Mouse (Mus musculus) left cerebral cortex, adult 18-20 months (tissue): Measurements from ENCODE around the gene Mtch1. TPM values are rescaled to one million over a fixed set of nuclear protein-coding genes. Genes with fewer than 3 reads are reported as not detected.
"Not testable (repeated sequence)": the region's sequence is repeated elsewhere in the genome, so short reads cannot be mapped to it uniquely, and the experiment has no call there.

ENCODE experiments used
- DNase-seq, 2 experiments: peaks; one replicate each; pipeline ENCODE4 v3.0.0; 2021 to 2022; ENCODE audit warnings: low spot score in 2 of 2, mixed read lengths in 1 of 2
- long read RNA-seq, 2 experiments: library from polyadenylated mRNA; stranded (forward); transcript quantifications; one replicate each; pipeline ENCODE4 v2.0.0; 2021
- total RNA-seq, 2 experiments: library from RNA; stranded (reverse); gene quantifications; 2 replicates each; pipeline ENCODE4 v1.2.3; 2021

The Mtch1 gene
- total RNA-seq = 100 to 1,000 TPM; 592 to 615 TPM
- long read RNA-seq, experiment 1, transcript Mtch1-201 (12 exons, 1,952 nt) = major isoform, 623 of 1,183 reads
- long read RNA-seq, experiment 1, transcript Mtch1-202 (12 exons, 1,897 nt) = minor isoform, 308 of 1,183 reads
- long read RNA-seq, experiment 1, transcript Mtch1-216 (13 exons, 1,108 nt) = minor isoform, 32 of 1,183 reads
- long read RNA-seq, experiment 1, transcript Mtch1-211 (12 exons, 1,653 nt) = minor isoform, 53 of 1,183 reads
- long read RNA-seq, experiment 1, partial matches to known transcripts = 31 of 1,183 reads
- long read RNA-seq, experiment 1, other reads (novel, unspliced or antisense) = 64 of 1,183 reads
- long read RNA-seq, experiment 2, transcript Mtch1-201 (12 exons, 1,952 nt) = major isoform, 576 of 1,037 reads
- long read RNA-seq, experiment 2, transcript Mtch1-202 (12 exons, 1,897 nt) = minor isoform, 265 of 1,037 reads
- long read RNA-seq, experiment 2, transcript Mtch1-216 (13 exons, 1,108 nt) = minor isoform, 33 of 1,037 reads
- long read RNA-seq, experiment 2, transcript Mtch1-211 (12 exons, 1,653 nt) = minor isoform, 38 of 1,037 reads
- long read RNA-seq, experiment 2, partial matches to known transcripts = 25 of 1,037 reads
- long read RNA-seq, experiment 2, other reads (novel, unspliced or antisense) = 43 of 1,037 reads

DNA sequence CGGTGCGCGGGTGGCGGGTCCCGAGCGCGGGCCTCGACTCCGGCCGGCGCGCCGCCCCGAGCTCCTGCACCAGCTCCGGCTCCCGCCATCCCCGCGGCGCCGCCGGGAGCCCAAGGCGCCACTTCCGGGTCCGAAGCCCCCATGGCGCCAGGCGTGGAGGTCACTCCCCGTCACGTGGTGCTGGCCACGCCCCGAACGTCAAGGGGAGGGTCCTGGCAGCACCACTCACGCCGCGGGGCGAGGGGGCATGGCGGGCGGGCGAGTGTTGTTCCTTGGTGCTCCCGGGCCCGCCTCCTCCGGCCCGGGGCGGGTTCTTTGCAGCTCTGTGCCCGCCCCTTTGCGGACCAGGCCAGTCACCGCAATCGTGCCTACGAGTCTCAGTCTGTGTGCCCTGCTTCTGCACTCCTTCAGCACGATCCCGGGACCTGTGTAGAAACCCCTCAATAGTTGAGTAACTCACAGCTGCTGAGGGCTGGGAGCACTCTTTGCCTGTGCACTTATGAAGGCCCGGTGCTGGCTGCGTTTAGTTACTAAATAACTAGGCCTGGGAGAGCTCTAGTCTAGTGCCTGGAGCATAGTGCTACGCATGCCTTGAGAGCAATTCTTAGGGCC is at the start of gene Mtch1:
Gene Mtch1, minus strand, starts transcription at position 290 of the 612 bp plus-strand sequence.
- peak; percentile 97 to 98 for DNase-seq

DNA sequence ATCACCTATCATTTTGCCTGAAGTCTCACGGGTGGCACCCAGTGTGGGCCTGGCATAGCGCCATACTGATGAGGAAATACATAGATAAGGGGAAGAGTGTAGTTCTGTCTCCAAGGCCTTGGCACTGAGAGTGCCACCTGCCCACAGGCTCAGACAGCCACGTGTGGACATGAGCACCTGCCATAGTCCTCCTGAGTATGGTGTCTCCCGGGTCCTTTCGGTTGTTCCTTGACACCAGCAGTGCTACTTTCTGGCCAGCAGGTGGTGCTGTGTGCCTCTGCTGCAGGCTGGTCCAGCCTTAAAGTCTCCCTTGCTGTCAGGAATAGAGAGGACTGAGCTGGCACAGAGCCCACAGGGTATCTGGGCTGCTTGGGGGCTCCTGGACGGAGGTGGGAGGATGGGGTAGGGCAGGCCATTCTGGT is 49.1 kb upstream of the Mtch1 start:
- DNase-seq = peak; percentile 77 to 79

DNA sequence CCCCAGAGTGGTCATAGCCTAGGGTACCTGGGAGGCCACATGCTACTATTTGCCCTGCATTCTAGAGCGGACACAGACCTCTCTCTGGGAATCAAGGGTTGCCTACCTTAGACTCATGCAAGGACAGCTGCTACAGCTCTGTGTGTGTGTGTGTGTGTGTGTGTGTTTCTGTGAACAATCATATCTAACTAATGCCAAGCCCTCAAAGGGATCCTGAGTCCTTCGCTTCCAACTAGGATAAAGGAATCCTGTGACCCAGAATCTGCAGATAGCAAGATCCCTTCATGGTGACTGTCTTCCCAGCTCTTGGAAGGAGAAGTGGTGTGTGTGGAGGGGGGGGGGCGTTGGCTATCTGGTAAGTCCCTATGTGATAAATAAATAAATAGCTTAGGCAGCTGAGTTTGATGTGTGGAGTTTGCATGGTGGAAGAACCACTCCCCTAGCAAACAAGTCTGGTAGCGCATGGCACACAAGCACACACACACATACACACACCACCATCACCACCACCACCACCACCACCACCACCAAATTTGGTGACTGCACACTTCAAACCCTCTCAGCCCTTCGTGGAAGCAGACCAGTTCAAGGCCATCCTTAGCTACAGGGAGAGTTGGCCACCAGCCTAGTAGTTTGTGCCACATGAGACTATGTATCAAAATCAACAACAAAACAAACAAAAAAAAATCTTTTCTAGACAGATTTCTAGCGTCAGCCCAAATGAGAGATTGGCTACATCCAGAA is 48.5 kb upstream of the Mtch1 start:
- DNase-seq = no peak

DNA sequence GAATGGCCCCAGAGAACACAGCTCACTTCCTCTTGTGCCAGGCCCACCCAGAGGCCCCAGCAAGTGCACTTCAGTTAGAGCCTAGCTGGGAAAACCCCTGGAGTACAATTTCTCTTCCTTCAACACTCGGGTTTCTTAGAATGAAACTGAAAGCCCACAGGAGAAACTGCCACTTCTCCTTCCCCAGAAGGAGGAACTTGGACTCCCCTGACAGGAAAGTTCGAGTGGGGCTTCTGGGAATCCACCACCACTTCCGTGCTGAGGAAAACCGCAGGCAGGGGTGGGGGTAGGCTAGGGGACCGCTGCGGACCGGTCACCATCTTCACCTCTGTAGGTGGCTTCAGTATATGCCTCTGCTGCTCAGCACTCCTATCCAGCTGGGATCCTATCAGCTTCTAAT is 47.6 kb upstream of the Mtch1 start:
- no peak for DNase-seq

DNA sequence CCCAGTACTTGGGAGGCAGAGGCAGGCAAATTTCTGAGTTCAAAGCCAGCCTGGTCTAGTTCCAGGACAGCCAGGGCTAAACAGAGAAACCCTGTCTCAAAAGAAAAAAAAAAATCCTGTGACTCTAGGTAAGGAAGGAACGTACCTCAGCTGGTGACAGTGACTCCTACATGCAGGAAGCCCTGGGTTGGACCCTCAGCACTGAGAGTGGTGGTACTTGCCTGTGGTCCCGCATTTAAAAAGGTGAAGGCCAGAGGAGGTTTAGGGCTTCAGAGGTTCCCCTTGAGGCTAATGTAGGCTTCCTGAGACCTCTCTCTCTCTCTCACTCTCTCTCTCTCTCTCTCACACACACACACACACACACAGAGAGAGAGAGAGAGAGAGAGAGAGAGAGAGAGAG is 47.0 kb upstream of the Mtch1 start:
- DNase-seq = not testable (repeated sequence)

DNA sequence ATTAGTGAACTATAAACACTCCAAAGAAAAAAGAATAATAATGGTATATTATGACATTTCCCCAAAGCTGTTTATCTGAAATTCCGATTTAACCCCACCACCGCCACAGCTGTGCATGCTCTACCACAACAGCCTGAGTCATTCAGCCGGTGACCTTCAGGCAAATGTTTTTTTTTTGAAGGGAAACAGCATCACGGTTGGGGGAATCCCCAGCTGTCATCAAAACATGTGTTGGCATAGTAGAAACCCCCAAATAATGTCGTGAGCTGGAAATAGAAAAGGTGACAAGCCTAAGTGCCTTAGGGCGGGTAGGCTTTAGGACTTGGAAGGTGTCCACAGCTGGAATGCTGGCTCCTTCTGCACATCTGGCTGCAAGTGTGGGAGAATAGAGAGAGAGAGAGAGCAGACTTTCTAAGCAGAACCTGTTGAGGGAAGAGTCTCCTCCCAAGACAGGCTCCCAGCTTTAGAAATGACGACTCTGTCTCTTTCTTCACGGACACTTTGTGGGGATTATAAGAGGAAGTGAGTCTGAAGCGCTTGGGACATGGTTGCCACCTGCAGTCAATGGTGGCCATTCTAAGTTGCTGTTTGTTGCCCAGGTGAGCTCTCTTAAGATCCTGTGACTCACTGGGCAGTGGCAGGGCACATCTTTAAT is 46.5 kb upstream of the Mtch1 start:
- DNase-seq = no peak

DNA sequence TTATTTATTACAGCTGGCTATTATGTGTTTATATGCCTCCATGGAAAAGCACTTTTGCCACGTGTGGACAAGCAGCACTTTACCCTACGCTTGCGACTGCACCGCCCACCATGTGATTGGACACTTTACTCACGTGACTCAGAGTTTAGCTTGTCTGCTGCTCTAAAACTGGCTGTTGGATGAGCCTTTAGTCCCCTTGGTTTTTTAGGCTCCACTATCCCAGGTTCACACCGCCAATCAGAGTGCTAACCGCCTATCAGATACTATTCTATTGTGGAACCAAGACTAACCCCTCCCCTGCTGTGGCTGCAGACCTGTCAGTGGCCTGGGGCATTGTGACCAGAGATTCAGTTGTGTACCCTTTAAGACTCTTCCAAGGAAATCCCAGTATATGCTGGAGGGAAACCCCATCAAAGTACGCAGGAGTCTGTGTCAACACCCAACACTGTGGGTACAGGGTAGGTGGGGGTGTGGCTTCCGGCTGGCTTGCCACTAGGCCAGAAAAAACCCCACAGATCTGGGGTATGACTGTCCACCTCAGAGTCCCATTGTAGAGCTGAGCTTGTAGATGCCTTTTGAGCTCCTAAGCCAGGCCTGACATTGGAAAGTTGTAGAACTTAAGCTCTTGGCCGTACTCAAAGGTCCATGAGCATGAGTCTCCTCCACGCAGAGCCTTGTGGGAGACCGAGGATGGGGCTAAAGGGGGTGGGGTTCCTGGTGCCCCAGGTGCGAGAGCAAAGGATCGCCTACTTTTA is 45.8 kb upstream of the Mtch1 start:
- no peak for DNase-seq

DNA sequence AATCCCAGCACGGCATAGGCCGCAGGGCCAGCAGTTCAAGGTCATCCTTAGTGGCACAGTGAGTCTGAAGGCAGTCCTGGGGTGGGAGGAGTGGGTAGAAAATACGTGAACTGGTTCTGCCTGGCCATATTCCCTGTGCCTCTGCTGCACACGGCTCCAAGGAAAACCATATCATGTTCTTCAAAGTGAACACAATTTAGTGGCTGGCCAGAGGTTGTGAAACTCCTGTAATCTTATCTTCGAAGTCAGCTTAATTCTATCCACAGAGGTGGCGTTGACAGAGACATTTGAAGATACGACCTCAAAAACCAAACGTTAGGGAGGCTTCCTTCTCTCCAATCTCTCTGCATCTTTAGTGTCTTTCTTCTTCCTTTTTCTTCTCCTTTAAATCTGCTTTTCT is 43.5 kb upstream of the Mtch1 start:
- no peak for DNase-seq

DNA sequence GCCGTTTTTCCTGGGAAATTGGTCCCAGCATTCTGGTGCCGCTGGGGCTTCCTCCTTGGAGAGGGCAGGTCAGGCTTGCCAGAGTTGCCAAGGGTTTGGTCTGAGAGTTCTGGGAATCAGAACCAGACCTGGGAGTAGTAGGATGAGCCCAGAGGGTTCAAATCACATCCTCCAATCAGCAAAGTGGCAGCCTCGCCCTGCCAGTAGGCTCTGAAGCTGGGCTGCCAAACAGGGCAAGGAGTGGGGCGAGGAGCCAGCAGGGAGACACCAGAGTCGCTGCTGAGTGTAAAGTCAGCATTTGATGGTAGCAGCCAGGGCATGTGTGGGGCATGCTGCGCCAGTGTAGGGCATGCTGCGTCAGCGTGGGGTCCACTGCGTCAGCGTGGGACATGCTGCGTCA is 41.2 kb upstream of the Mtch1 start:
- DNase-seq = no peak

DNA sequence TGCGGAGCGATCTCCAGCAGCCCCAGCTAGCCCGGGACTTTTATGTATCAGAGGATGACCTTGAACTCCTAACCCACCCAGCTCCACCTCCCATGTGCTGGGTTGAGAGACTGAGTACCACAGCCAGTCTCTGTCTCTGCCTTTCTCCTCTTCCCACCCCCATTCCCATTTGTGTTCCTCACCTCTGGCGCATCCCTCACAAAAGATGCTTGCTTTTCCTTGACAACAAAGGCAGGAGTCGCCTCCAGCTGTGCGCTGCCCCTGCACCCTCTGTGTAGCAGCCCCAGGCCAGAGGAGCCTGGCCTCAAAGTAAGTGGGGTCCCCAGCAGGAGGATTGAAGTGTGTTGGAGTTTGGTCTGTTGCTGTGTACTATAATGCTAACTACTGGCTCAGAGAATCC is 38.0 kb upstream of the Mtch1 start:
- DNase-seq = no peak

DNA sequence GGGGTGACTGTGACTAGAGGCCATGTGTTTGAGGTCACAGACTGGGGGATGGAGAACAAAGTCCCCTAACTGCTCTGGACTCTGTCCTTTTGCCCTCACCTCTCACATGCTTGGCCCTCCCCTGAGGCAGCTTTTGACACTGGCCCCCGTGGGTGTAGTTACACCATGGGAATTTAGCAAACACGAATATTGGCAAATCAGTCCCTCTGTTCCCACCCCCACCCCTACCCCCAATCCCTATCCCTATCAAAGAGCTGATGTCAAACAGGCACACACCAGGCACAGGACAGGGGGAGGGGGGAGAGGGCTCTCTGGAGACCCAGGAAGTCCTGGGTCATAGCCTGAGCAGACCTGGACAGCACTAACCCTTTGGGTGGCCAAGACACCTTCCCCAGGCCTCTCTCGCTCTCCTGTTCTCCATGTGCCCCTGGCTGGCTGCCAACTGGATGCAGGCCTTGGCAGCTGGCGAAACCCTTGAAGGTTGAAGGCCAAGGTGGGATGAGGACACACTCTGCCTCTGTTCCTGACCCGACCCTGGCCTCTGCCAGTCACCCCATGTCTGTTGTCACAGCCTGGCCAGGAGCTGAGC is 37.2 kb upstream of the Mtch1 start:
- DNase-seq = no peak

DNA sequence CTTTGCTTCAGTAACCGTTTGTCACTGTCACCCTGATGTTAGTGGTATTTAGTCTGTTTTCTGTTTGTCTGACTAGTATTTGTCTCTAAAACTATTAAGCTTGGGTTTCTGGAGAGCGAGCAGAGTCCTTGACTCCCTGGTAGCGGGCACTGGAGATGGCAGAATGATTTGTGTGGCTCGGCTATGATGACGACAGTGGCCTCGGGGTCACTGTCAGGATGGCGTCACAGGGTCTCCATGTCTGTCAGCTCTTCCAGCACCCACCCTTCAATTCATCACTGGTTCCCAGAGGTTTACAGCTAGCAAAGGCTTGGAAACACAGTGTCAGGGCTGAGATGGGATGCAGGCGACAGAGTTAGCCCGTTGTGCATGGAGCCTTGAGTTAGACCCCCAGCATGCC is 36.2 kb upstream of the Mtch1 start:
- no peak for DNase-seq

DNA sequence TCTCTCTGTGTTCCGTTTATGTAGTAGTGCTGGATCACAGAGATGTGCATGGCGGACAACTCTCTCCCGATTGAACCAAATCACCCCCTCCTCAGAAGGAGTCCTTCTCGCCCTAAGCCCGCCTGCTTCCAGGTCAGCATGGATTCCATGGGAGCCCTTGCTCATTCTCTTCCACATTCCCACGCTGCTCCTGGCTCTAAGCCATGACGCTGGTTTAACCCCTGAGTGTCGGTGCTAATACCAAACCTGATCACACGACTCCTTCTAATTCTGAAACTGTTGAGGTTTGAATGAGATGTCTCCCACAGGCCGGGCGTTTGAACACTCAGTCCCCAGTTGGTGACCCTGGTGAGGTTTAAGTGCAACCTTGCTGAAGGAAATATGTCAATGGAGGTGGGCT is 34.7 kb upstream of the Mtch1 start:
- no peak for DNase-seq

DNA sequence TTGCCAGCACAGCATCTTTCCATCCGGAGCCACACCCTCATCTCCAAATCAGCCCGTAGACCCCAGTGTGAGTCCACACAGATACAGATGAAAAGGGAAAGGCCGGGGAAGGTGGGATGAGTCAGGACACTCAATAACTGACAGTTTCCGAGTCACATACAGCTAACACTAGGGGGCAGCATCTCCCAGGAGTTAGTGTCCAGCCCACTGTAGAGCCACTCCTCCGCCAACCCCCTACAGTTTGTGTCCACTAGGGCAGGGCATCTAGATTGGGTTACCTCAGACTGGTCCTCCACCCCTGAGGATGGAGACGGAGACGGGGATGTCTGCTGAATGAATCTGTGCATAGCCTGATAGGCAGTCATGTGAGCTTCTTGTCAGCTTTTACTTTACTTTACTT is 33.7 kb upstream of the Mtch1 start:
- peak; percentile 37 to 59 for DNase-seq

DNA sequence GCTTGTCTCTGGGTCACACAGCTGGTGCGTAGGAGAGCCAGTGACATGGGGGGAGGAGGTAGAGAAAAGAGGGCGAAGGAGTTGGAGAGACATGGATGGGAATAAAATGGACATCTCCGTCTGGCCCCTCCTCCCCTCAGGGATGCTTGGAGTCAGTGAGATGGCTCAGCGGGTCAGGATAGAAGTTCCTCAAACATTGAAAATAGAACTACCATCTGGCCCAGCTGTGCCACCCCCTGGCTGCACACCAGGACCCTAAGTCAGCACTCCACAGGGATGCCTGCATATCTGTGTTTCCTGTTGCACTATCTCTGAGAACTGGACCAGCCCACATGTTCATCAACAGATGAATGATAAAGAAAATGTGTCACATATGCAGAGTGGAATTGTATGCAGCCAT is 32.5 kb upstream of the Mtch1 start:
- DNase-seq = no peak

DNA sequence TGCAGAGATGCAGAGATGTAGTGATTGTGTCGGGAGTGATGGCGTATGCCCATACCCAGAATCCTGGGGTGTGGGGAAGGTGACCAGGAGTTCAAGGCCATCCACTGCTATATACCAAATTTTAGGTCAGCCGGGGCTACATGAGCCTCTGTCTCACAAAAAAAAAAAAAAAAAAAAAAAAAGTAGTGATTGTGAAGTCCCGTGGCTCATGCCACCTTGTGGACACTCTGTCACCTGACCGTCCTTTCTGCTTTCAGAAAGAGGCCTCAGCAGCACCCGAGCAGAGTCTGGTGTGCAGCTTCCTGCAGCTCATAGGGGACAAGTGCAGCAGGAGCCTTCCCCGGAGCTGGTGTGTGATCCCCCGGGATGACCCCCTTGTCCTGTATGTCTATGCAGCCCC is 30.3 kb upstream of the Mtch1 start:
- no peak for DNase-seq

DNA sequence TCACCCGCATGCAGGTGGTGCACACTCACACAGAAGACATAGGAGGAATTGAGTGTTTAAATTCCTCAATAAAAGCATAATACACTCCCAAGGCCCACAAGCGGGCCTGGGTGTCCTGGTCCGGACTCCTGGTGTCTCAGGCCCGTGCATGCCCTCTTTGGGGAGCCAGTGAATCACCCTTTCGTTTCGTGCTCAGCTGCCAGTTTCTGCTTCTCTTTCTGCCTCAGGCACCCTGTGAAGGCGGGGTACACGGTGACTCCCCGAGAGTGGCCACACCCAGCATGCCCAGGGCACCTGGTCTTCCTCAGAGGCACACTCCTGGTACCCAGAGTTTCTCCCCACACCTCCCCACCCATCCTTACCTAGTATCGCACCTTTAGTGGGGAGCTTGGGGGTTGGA is 28.1 kb upstream of the Mtch1 start:
- no peak for DNase-seq

DNA sequence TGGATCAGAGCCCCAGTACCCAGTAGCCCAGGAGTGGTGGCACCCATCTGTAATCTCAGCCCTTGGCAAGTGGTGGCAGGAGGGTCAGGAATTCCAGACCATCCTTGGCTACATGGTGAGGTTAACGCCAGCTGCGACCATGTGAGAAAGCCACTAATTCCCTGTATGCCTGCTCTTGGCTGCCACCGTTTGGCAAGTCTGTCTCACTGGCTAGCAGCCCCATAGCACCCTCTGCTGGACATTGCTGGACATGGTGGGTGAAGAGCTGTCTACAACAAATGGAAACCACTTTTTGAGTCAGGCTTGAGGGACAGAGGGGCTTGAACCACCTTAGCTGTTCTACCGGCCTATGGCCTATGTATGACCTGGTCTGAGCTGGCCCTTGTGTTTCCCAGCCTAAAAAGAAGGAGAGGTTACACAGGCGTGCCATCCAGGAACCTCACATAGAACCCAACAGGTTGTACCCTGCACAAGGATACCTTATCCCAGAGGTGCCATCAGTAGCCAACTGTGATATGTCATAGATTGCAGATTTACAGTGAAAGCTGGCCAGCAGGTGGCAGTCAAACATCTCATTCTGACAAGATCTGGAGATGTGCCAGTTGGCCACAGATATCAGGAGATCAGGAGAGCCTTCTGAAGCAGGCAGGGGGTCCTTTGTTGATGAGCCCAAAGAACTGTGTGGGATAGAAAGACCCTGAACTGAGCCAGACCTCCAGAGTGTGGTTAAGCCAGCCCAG is 23.4 kb upstream of the Mtch1 start:
- DNase-seq = peak; percentile 89 to 95

DNA sequence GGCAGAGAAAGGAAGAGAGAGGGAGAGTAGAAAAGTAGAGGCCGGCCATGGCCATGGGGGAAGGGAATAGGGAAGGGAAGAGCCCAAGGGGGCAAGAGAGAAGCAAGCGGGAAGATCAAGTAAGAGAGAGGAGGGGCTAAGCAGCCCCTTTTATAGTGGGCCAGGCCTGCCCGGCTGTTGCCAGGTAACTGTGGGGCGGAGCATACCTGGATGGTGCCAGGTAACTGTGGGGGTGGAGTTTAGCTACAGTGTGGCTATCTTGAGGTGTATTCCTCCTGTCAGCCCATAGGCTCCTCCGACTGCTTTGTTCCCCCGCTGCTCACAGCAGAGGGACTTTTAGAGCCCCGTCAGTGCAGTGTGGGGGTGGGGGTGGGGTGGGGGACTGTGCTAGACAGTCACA is 21.0 kb upstream of the Mtch1 start:
- no peak for DNase-seq
